9 mouse cellular contexts compared by ENCODE assay signal in genomic region chr16:18387704-18388582, GRCm38 (mm10). TPM values are rescaled to one million over a fixed set of nuclear protein-coding genes. Genes with fewer than 3 reads are reported as not detected.
DNase-seq lines count a peak whose midpoint lies in the region; ATAC-seq and TF ChIP-seq lines count a peak whose summit lies in the region.
"Had no signal": no experiment of that assay in that cellular context is flagged by ENCODE, and none has a peak within 500 bp of the region (broad histone marks: within the 10 kb centered on the region; RNA-seq: fewer than 3 reads in every experiment).

No protein-coding gene starts in this region.

- no peaks in the 10 kb centered on the region for H3K27me3 ChIP-seq in C2C12 (ENCODE audit: control insufficient read depth, insufficient read depth, insufficient read length)
- H3K27me3 ChIP-seq in hindbrain, embryonic 11.5 days (ENCODE audit: control insufficient read depth, insufficient read depth, low read length), result no peaks in the 10 kb centered on the region
- no peaks in the 10 kb centered on the region for H3K27me3 ChIP-seq in liver, postnatal 0 days (ENCODE audit: insufficient read depth, low read length)
- H3K27me3 ChIP-seq: embryonic facial prominence, embryonic 13.5 days had no signal

- no peaks in the 10 kb centered on the region for H3K9me3 ChIP-seq in hindbrain, embryonic 11.5 days (ENCODE audit: control insufficient read depth, low read length)
- H3K9me3 ChIP-seq in liver, postnatal 0 days (ENCODE audit: low read length), result no peaks in the 10 kb centered on the region
- H3K9me3 ChIP-seq: embryonic facial prominence, embryonic 13.5 days had no signal

- H3K79me3 ChIP-seq in C2C12 (ENCODE audit: low read depth), result no peaks in the 10 kb centered on the region

- peaks cover 24% of the 10 kb centered on the region for H3K4me1 ChIP-seq in hindbrain, embryonic 11.5 days (replicated peaks; ENCODE audit: control insufficient read depth, insufficient read depth, low read length)
- peaks cover 42% of the 10 kb centered on the region for H3K4me1 ChIP-seq in liver, postnatal 0 days (ENCODE audit: insufficient read depth)

- H3K27ac ChIP-seq in hindbrain, embryonic 11.5 days (ENCODE audit: low read depth, low read length), result peak overlapping the region; percentile 82
- peak overlapping the region; percentile 85 for H3K27ac ChIP-seq in liver, postnatal 0 days (ENCODE audit: low read depth)
- H3K27ac ChIP-seq: embryonic facial prominence, embryonic 13.5 days had no signal

- H3K4me2 ChIP-seq in hindbrain, embryonic 11.5 days (replicated peaks; ENCODE audit: low read depth, low read length), result no peak overlapping the region
- peak overlapping the region; percentile 42 for H3K4me2 ChIP-seq in liver, postnatal 0 days (ENCODE audit: low read depth, low read length)
- H3K4me2 ChIP-seq: embryonic facial prominence, embryonic 13.5 days had no signal

- no peak for TF ChIP-seq CTCF in C2C12 (IDR thresholded peaks at IDR 0.05; ENCODE audit: control insufficient read depth, insufficient read depth, insufficient read length)
- no peak for TF ChIP-seq CTCF in liver, postnatal 0 days (IDR thresholded peaks at IDR 0.05; ENCODE audit: low read depth)

- no peak overlapping the region for H3ac ChIP-seq in C2C12 (ENCODE audit: control insufficient read depth, insufficient read length, low read depth)

- H3K4me3 ChIP-seq in C2C12 (ENCODE audit: insufficient read depth, poor library complexity, severe bottlenecking), result no peak overlapping the region
- H3K4me3 ChIP-seq in hindbrain, embryonic 11.5 days (ENCODE audit: low read depth, low read length), result no peak overlapping the region
- no peak overlapping the region for H3K4me3 ChIP-seq in liver, postnatal 0 days (ENCODE audit: low read depth, low read length)
- H3K4me3 ChIP-seq: embryonic facial prominence, embryonic 13.5 days had no signal

- ATAC-seq in hindbrain, embryonic 11.5 days (ENCODE audit: low FRiP score), result no peak
- peak; percentile 54 for ATAC-seq in liver, postnatal 0 days

- peak; percentile 11 for DNase-seq in gastrocnemius, postnatal 25 days
- DNase-seq in gastrocnemius, adult 18-20 months (ENCODE audit: low spot score), result no peak
- no peak for DNase-seq in hindbrain, embryonic 11.5 days (ENCODE audit: low spot score)
- DNase-seq in liver, postnatal 0 days, result peak; percentile 59
- DNase-seq in adrenal gland, adult 18-20 months (ENCODE audit: low spot score in 2 of 2), result no peak
- DNase-seq in lung, postnatal 25 days (ENCODE audit: low spot score), result no peak
- DNase-seq in cerebellum, adult 11 months, result no peak

- peak overlapping the region; percentile 27; the same call in 1 of the 2 replicates for H3K9ac ChIP-seq in hindbrain, embryonic 11.5 days (ENCODE audit: low read depth, low read length)
- H3K9ac ChIP-seq in liver, postnatal 0 days (replicated peaks), result no peak overlapping the region

- 45% methylated on average over 5 of the region's 7 CpGs for WGBS in hindbrain, embryonic 11.5 days
- WGBS in liver, postnatal 0 days (ENCODE audit: insufficient replicate concordance), result 27% methylated on average over 5 of the region's 7 CpGs

- H3K36me3 ChIP-seq in C2C12 (ENCODE audit: control insufficient read depth, insufficient read depth), result no peaks in the 10 kb centered on the region
- H3K36me3 ChIP-seq in hindbrain, embryonic 11.5 days (ENCODE audit: control insufficient read depth, insufficient read depth, low read length), result no peaks in the 10 kb centered on the region
- H3K36me3 ChIP-seq in liver, postnatal 0 days (replicated peaks; ENCODE audit: insufficient read depth, low read length), result no peaks in the 10 kb centered on the region
- H3K36me3 ChIP-seq: embryonic facial prominence, embryonic 13.5 days had no signal

- H3K79me2 ChIP-seq in C2C12 (ENCODE audit: control insufficient read depth, insufficient read depth), result no peaks in the 10 kb centered on the region

- 0 out of 2 replicates have a peak, but pooled peaks have one; percentile 37 for TF ChIP-seq EP300 in liver, postnatal 0 days (IDR thresholded peaks at IDR 0.05; ENCODE audit: low read depth)

TF ChIP-seq in C2C12, 6 proteins besides CTCF, POLR2A, EP300 and RAD21:
- TF ChIP-seq USF1 (IDR thresholded peaks at IDR 0.05; ENCODE audit: low read depth), result no peak
- peak; percentile 60 for TF ChIP-seq MYOD1 (IDR thresholded peaks at IDR 0.05; ENCODE audit: control insufficient read depth, insufficient read length, low read depth)
- no peak for TF ChIP-seq MYOG (IDR thresholded peaks at IDR 0.05; ENCODE audit: control insufficient read depth, extremely low read depth, insufficient read length)
- no peak for TF ChIP-seq MAX (IDR thresholded peaks at IDR 0.05)
- no peak for TF ChIP-seq CEBPB (IDR thresholded peaks at IDR 0.05; ENCODE audit: low read depth)
- TF ChIP-seq FOSL1 (IDR thresholded peaks at IDR 0.05; ENCODE audit: insufficient read depth, low read length, poor library complexity, severe bottlenecking), result no peak

RNA-seq across cellular contexts. Expression of gene Txnrd2, which starts 38.2 kb away (rescaled TPM):
- total RNA-seq in gastrocnemius, postnatal 25 days (2021), result 10 to 100 TPM; 16.0 to 16.9 TPM
- 10 to 100 TPM; 19.8 to 20.8 TPM for total RNA-seq in gastrocnemius, adult 18-20 months (2021)
- polyA plus RNA-seq in C2C12 (2012; fragmentation: generic; extraction: Trizol), result 19.4 TPM
- 22.2 and 23.8 TPM in 2 replicates for polyA plus RNA-seq in hindbrain, embryonic 11.5 days (2014; fragmentation: Nextera tagmentation; extraction: Ambion mirVana)
- polyA plus RNA-seq in liver, postnatal 0 days (2015; fragmentation: Nextera tagmentation; extraction: Ambion mirVana), result 51.2 and 53.3 TPM in 2 replicates
- 10 to 100 TPM; 75.6 to 98.9 TPM for total RNA-seq in adrenal gland, adult 18-20 months (2021)

RNA-seq across cellular contexts. Expression of gene Comt, which starts 38.7 kb away (rescaled TPM):
- 10 to 100 TPM; 33.3 to 44.8 TPM for total RNA-seq in gastrocnemius, postnatal 25 days (2021)
- 10 to 100 TPM; 37.3 to 41.0 TPM for total RNA-seq in gastrocnemius, adult 18-20 months (2021)
- 96.2 TPM for polyA plus RNA-seq in C2C12 (2012; fragmentation: generic; extraction: Trizol)
- 49.6 and 53.9 TPM in 2 replicates for polyA plus RNA-seq in hindbrain, embryonic 11.5 days (2014; fragmentation: Nextera tagmentation; extraction: Ambion mirVana)
- polyA plus RNA-seq in liver, postnatal 0 days (2015; fragmentation: Nextera tagmentation; extraction: Ambion mirVana), result 100 and 125 TPM in 2 replicates
- 100 to 1,000 TPM; 191 to 384 TPM for total RNA-seq in adrenal gland, adult 18-20 months (2021)

RNA-seq across cellular contexts. Expression of gene Arvcf, which starts 40.0 kb away (rescaled TPM):
- 10 to 100 TPM; 12.5 to 14.3 TPM for total RNA-seq in gastrocnemius, postnatal 25 days (2021)
- 1 to 10 TPM; 7.7 to 8.4 TPM for total RNA-seq in gastrocnemius, adult 18-20 months (2021)
- polyA plus RNA-seq in C2C12 (2012; fragmentation: generic; extraction: Trizol), result 5.4 TPM
- 59.2 and 62.0 TPM in 2 replicates for polyA plus RNA-seq in hindbrain, embryonic 11.5 days (2014; fragmentation: Nextera tagmentation; extraction: Ambion mirVana)
- 7.0 and 9.7 TPM in 2 replicates for polyA plus RNA-seq in liver, postnatal 0 days (2015; fragmentation: Nextera tagmentation; extraction: Ambion mirVana)
- total RNA-seq in adrenal gland, adult 18-20 months (2021), result 10 to 100 TPM; 26.6 to 27.5 TPM

RNA-seq across cellular contexts. Expression of gene Tango2, which starts 40.0 kb away (rescaled TPM):
- 10 to 100 TPM; 37.3 to 37.6 TPM for total RNA-seq in gastrocnemius, postnatal 25 days (2021)
- total RNA-seq in gastrocnemius, adult 18-20 months (2021), result 10 to 100 TPM; 42.5 to 54.5 TPM
- polyA plus RNA-seq in C2C12 (2012; fragmentation: generic; extraction: Trizol), result 20.6 TPM
- 51.3 and 54.0 TPM in 2 replicates for polyA plus RNA-seq in hindbrain, embryonic 11.5 days (2014; fragmentation: Nextera tagmentation; extraction: Ambion mirVana)
- polyA plus RNA-seq in liver, postnatal 0 days (2015; fragmentation: Nextera tagmentation; extraction: Ambion mirVana), result 54.1 and 61.1 TPM in 2 replicates
- 10 to 100 TPM; 24.2 to 31.3 TPM for total RNA-seq in adrenal gland, adult 18-20 months (2021)

Comparison
In these comparisons a context has a peak if more than half of its experiments do, and no peak if none do; other contexts are left out.
1. DNase-seq: peak in gastrocnemius, postnatal 25 days (single experiment) and liver, postnatal 0 days (single experiment); none in gastrocnemius, adult 18-20 months (single experiment), hindbrain, embryonic 11.5 days (single experiment), adrenal gland, adult 18-20 months (0 of 2), lung, postnatal 25 days (single experiment) and cerebellum, adult 11 months (single experiment).
2. RNA of gene Comt, which starts 38.7 kb away (total RNA-seq): 191 to 384 TPM in adrenal gland, adult 18-20 months; 33.3 to 44.8 TPM in gastrocnemius, postnatal 25 days and 37.3 to 41.0 TPM in gastrocnemius, adult 18-20 months; every median in the first group is over 4 times any median in the second.